Mouse (Mus musculus): ENCODE measurements around the gene Proser2. TPM values are rescaled to one million over a fixed set of nuclear protein-coding genes. Genes with fewer than 3 reads are reported as not detected.

The Proser2 gene
- 1.8 TPM for polyA plus RNA-seq (2014; fragmentation: Illumina TruSeq; extraction: RNeasy Lipid Tissue Mini Kit (QIAGEN cat#74804); ENCODE audit: low read depth, low replicate concordance)

GRCm38 (mm10) chr2:6129555-6130355 lies at the start of gene Proser2:
Gene Proser2 (minus strand): TSS chr2:6130211.

Other genes with a start within 250 kb of the Proser2 start
- 53.0 TPM for gene Sec61a2, start 234.8 kb downstream of the Proser2 start, polyA plus RNA-seq (2014; fragmentation: Illumina TruSeq; extraction: RNeasy Lipid Tissue Mini Kit (QIAGEN cat#74804); ENCODE audit: low read depth, low replicate concordance)
- gene Dhtkd1, start 187.4 kb downstream of the Proser2 start, polyA plus RNA-seq (2014; fragmentation: Illumina TruSeq; extraction: RNeasy Lipid Tissue Mini Kit (QIAGEN cat#74804); ENCODE audit: low read depth, low replicate concordance) = 11.1 TPM
- 23.3 TPM for gene Upf2, start 178.7 kb downstream of the Proser2 start, polyA plus RNA-seq (2014; fragmentation: Illumina TruSeq; extraction: RNeasy Lipid Tissue Mini Kit (QIAGEN cat#74804); ENCODE audit: low read depth, low replicate concordance)
- gene Echdc3, start 82.8 kb upstream of the Proser2 start, polyA plus RNA-seq (2014; fragmentation: Illumina TruSeq; extraction: RNeasy Lipid Tissue Mini Kit (QIAGEN cat#74804); ENCODE audit: low read depth, low replicate concordance) = 25.7 TPM
- gene Usp6nl, start 192.5 kb upstream of the Proser2 start, polyA plus RNA-seq (2014; fragmentation: Illumina TruSeq; extraction: RNeasy Lipid Tissue Mini Kit (QIAGEN cat#74804); ENCODE audit: low read depth, low replicate concordance) = 10.7 TPM

All from adipose tissue, adult 10 weeks (tissue).